Mouse (Mus musculus) urinary bladder, postnatal 14 days (tissue): Measurements from ENCODE around the gene Sfswap.
A peak's percentile ranks its signal among the peaks of the same experiment; 100 is the strongest.

ENCODE experiments used
- DNase-seq: peaks from one replicate; pipeline ENCODE4 v3.0.0; 2021; ENCODE audit warnings: low spot score

Sfswap gene

GRCm38 (mm10) chr5:129529571-129529970 is 28.6 kb downstream of the Sfswap start:
- DNase-seq, result no peak

GRCm38 (mm10) chr5:129533731-129534130 is 32.7 kb downstream of the Sfswap start:
- DNase-seq, result no peak

GRCm38 (mm10) chr5:129534500-129534899 is 33.5 kb downstream of the Sfswap start:
- DNase-seq, result no peak

- DNase-seq, result no peak
Measured at GRCm38 (mm10) chr5:129535021-129535420, 34.0 kb downstream of the Sfswap start.

- no peak for DNase-seq
Measured at GRCm38 (mm10) chr5:129535431-129535830, 34.4 kb downstream of the Sfswap start.

- no peak for DNase-seq
Measured at GRCm38 (mm10) chr5:129538826-129539225, 37.8 kb downstream of the Sfswap start.

- no peak for DNase-seq
Measured at GRCm38 (mm10) chr5:129542236-129542635, 41.2 kb downstream of the Sfswap start.

GRCm38 (mm10) chr5:129545787-129546186 is 44.8 kb downstream of the Sfswap start:
- no peak for DNase-seq

- no peak for DNase-seq
Measured at GRCm38 (mm10) chr5:129549716-129550115, 48.7 kb downstream of the Sfswap start.

GRCm38 (mm10) chr5:129550790-129551189 is 49.8 kb downstream of the Sfswap start:
- DNase-seq, result no peak

GRCm38 (mm10) chr5:129551991-129552390 is 51.0 kb downstream of the Sfswap start:
- no peak for DNase-seq

GRCm38 (mm10) chr5:129553642-129554041 is 52.6 kb downstream of the Sfswap start:
- DNase-seq, result no peak

GRCm38 (mm10) chr5:129558591-129558990 is 57.6 kb downstream of the Sfswap start:
- no peak for DNase-seq

- no peak for DNase-seq
Measured at GRCm38 (mm10) chr5:129559283-129559682, 58.3 kb downstream of the Sfswap start.

GRCm38 (mm10) chr5:129562342-129562741 is 61.3 kb downstream of the Sfswap start:
- no peak for DNase-seq

- DNase-seq, result no peak
Measured at GRCm38 (mm10) chr5:129568596-129568995, 67.6 kb downstream of the Sfswap start.

GRCm38 (mm10) chr5:129578201-129578600 is 77.2 kb downstream of the Sfswap start:
- no peak for DNase-seq

GRCm38 (mm10) chr5:129580046-129580445 is 79.0 kb downstream of the Sfswap start:
- no peak for DNase-seq

GRCm38 (mm10) chr5:129580572-129580971 is 79.6 kb downstream of the Sfswap start:
- DNase-seq, result no peak

GRCm38 (mm10) chr5:129581015-129581414 is 80.0 kb downstream of the Sfswap start:
- DNase-seq, result no peak

- no peak for DNase-seq
Measured at GRCm38 (mm10) chr5:129583331-129583730, 82.3 kb downstream of the Sfswap start.

- DNase-seq, result peak; percentile 88
Measured at GRCm38 (mm10) chr5:129583761-129584582, 83.0 kb downstream of the Sfswap start, which contains the start of gene Mmp17. Gene Mmp17, plus strand, starts transcription at chr5:129584169.

GRCm38 (mm10) chr5:129584583-129585541 is 83.8 kb downstream of the Sfswap start:
- no peak for DNase-seq
